Mouse (Mus musculus): ENCODE measurements around the gene Cntn4. TPM values are rescaled to one million over a fixed set of nuclear protein-coding genes. Genes with fewer than 3 reads are reported as not detected.

Gene Cntn4
- polyA plus RNA-seq, 1 experiment from 2014 or later: 0.09 TPM

DNA sequence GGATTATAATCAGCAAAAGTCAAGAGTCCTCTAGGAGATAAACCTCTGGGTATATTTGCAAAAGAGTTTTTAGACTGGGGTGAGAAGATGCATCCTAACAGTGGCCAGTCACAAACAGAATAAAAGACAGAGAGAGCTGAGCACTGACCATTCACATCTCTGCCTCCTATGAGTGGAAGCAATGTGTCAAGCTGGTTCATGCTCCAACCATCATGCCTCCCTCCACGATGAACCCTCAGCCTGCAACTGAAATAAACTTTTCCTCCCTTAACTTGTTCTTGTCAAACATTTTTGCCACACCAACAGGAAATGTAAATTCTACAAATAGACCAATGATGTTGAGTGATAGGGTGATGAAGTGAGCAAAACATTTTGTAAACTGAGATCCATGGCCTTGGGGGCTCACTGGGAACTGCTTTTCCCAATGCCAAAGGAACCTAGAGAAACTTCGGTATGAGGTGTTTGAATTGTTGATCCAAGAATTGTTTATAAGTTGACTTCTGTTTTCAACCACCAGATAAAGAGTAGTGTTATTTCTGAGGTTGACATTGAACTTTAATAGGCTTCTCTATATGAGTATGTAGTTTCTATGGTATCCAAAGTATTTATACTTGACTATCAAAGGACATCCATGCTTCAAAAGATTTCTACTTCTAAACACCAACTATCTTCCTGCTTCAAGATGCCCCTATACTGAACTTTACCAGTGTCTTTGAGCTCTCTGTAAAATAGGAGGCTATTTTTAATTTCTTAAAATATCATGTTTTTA is 794.6 kb downstream of the Cntn4 start:
- no peak overlapping the region for H3K4me2 ChIP-seq (ENCODE audit: low read depth, low read length)
- H3K4me3 ChIP-seq (ENCODE audit: low read depth, low read length): no peak overlapping the region
- H3K27ac ChIP-seq (ENCODE audit: low read length): no peak overlapping the region
- ATAC-seq (ENCODE audit: low read depth): no peak
- WGBS (ENCODE audit: insufficient replicate concordance): 43% methylated on average over 2 of the region's 2 CpGs
- H3K36me3 ChIP-seq (ENCODE audit: control insufficient read depth, insufficient read depth): no peaks in the 10 kb centered on the region
- no peaks in the 10 kb centered on the region for H3K9me3 ChIP-seq (replicated peaks; ENCODE audit: control insufficient read depth, low read length)
- no peaks in the 10 kb centered on the region for H3K4me1 ChIP-seq (ENCODE audit: control insufficient read depth, low read depth, low read length)
- H3K27me3 ChIP-seq (ENCODE audit: control insufficient read depth, insufficient read depth, low read depth, low read length): no peaks in the 10 kb centered on the region
- H3K9ac ChIP-seq (ENCODE audit: low read depth, low read length): no peak overlapping the region

DNA sequence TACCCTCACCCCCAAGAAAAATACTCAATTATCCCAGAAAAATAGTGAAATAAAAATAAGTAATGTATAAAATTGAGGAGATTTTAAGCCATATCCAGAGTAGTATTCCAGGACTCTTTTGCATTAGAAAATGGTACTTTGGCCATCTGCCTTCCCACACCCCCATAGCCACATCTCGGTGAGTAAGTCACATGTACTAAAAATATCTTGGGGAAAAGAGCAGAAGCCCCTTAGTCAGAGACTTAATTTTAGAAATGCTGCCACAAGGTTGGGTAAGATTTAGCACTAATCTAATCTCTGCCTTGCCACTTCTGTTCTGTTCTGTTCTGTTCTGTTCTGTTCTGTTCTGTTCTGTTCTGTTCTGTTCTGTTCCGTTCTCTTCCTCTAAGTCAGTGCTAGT is 796.4 kb downstream of the Cntn4 start:
- Histone ChIP-seq H3K36me3 (ENCODE audit: control insufficient read depth, insufficient read depth) (no peaks in the 10 kb centered on the region), H3K27me3 (ENCODE audit: control insufficient read depth, insufficient read depth, low read depth, low read length) (no peaks in the 10 kb centered on the region), H3K4me3 (ENCODE audit: low read depth, low read length) (no peak overlapping the region), H3K9me3 (replicated peaks; ENCODE audit: control insufficient read depth, low read length) (no peaks in the 10 kb centered on the region), H3K4me1 (ENCODE audit: control insufficient read depth, low read depth, low read length) (no peaks in the 10 kb centered on the region), H3K4me2 (ENCODE audit: low read depth, low read length) (no peak overlapping the region), H3K9ac (ENCODE audit: low read depth, low read length) (no peak overlapping the region), H3K27ac (ENCODE audit: low read length) (no peak overlapping the region)
- no peak for ATAC-seq (ENCODE audit: low read depth)
- 63% methylated on average over 2 of the region's 2 CpGs for WGBS (ENCODE audit: insufficient replicate concordance)

DNA sequence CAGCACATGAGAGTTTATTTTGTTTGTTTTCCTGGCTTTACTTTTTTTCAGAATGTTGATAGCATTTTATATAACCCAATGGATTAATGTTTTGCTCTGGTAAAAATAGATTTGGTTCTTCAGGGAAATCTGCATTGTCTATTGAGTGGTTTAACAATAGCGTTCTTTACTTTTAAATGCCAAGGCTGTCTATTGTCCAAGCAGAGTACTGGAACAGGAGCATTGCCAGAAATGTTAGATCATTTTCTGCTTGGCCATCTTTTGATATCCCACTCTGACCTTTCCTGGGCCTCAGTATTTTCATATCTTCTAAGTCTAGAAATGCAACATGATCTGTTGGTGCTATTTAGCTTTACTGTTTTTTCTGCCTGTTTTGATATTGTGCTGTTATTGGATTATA is 804.1 kb downstream of the Cntn4 start:
- H3K9ac ChIP-seq (ENCODE audit: low read depth, low read length): no peak overlapping the region
- no peak for ATAC-seq (ENCODE audit: low read depth)
- no peak overlapping the region for H3K27ac ChIP-seq (ENCODE audit: low read length)
- H3K27me3 ChIP-seq (ENCODE audit: control insufficient read depth, insufficient read depth, low read depth, low read length): no peaks in the 10 kb centered on the region
- H3K36me3 ChIP-seq (ENCODE audit: control insufficient read depth, insufficient read depth): no peaks in the 10 kb centered on the region
- no peak overlapping the region for H3K4me3 ChIP-seq (ENCODE audit: low read depth, low read length)
- H3K4me1 ChIP-seq (ENCODE audit: control insufficient read depth, low read depth, low read length): no peaks in the 10 kb centered on the region
- no peak overlapping the region for H3K4me2 ChIP-seq (ENCODE audit: low read depth, low read length)
- 72% methylated on average over 1 of the region's 1 CpGs for WGBS (ENCODE audit: insufficient replicate concordance)
- H3K9me3 ChIP-seq (replicated peaks; ENCODE audit: control insufficient read depth, low read length): no peaks in the 10 kb centered on the region

DNA sequence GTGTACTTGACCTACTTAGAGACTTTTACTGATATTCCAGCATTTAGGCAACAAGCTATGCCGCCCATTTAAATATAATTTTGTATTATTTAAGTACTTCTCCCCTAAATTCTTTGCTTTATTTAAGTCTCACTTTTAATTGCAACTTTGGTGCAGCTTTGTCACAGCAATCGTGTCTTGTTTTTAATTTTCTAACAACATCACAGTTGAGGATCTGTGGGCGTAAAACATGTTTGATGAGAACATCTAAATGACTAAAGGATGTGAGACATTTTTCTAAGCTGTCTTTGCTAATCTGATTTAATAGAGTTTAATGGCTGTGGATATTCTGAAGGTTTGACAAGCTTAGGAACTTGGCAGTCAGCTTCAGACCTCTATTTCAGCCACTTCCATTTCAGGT is 818.8 kb downstream of the Cntn4 start:
- no peak for ATAC-seq (ENCODE audit: low read depth)
- Histone ChIP-seq H3K36me3 (ENCODE audit: control insufficient read depth, insufficient read depth) (no peaks in the 10 kb centered on the region), H3K4me3 (ENCODE audit: low read depth, low read length) (no peak overlapping the region), H3K4me1 (ENCODE audit: control insufficient read depth, low read depth, low read length) (no peaks in the 10 kb centered on the region), H3K9ac (ENCODE audit: low read depth, low read length) (no peak overlapping the region), H3K27ac (ENCODE audit: low read length) (no peak overlapping the region), H3K27me3 (ENCODE audit: control insufficient read depth, insufficient read depth, low read depth, low read length) (no peaks in the 10 kb centered on the region), H3K9me3 (replicated peaks; ENCODE audit: control insufficient read depth, low read length) (no peaks in the 10 kb centered on the region), H3K4me2 (ENCODE audit: low read depth, low read length) (no peak overlapping the region)
- WGBS (ENCODE audit: insufficient replicate concordance): 60% methylated on average over 3 of the region's 3 CpGs

DNA sequence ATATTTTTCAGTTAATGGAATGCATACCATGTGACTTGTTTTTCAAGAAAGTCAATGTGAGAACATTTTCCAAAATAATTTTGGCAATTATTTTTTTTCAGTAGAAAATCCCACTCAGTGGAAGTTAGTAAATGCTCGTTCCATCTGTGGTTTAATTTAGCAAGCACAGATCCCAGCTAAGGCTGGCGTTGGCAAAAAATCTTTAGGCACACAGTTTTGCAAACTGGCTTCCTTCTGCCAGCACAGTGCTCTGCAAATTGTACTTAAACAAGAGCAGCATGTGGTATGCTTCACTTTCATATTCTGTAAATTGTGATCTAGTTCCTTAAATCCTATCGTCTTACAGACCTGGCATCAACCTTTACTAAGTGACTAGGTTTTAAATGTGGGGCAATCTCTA is 821.7 kb downstream of the Cntn4 start:
- no peaks in the 10 kb centered on the region for H3K27me3 ChIP-seq (ENCODE audit: control insufficient read depth, insufficient read depth, low read depth, low read length)
- H3K27ac ChIP-seq (ENCODE audit: low read length): no peak overlapping the region
- 67% methylated on average over 3 of the region's 3 CpGs for WGBS (ENCODE audit: insufficient replicate concordance)
- no peak overlapping the region for H3K4me3 ChIP-seq (ENCODE audit: low read depth, low read length)
- ATAC-seq (ENCODE audit: low read depth): no peak
- no peaks in the 10 kb centered on the region for H3K4me1 ChIP-seq (ENCODE audit: control insufficient read depth, low read depth, low read length)
- no peaks in the 10 kb centered on the region for H3K36me3 ChIP-seq (ENCODE audit: control insufficient read depth, insufficient read depth)
- no peak overlapping the region for H3K9ac ChIP-seq (ENCODE audit: low read depth, low read length)
- H3K9me3 ChIP-seq (replicated peaks; ENCODE audit: control insufficient read depth, low read length): no peaks in the 10 kb centered on the region
- H3K4me2 ChIP-seq (ENCODE audit: low read depth, low read length): no peak overlapping the region

- Histone ChIP-seq H3K36me3 (ENCODE audit: control insufficient read depth, insufficient read depth) (no peaks in the 10 kb centered on the region), H3K4me3 (ENCODE audit: low read depth, low read length) (no peak overlapping the region), H3K27me3 (ENCODE audit: control insufficient read depth, insufficient read depth, low read depth, low read length) (no peaks in the 10 kb centered on the region), H3K4me1 (ENCODE audit: control insufficient read depth, low read depth, low read length) (no peaks in the 10 kb centered on the region), H3K9me3 (replicated peaks; ENCODE audit: control insufficient read depth, low read length) (no peaks in the 10 kb centered on the region), H3K4me2 (ENCODE audit: low read depth, low read length) (no peak overlapping the region), H3K27ac (ENCODE audit: low read length) (no peak overlapping the region), H3K9ac (ENCODE audit: low read depth, low read length) (no peak overlapping the region)
- no peak for ATAC-seq (ENCODE audit: low read depth)
- WGBS (ENCODE audit: insufficient replicate concordance): 56% methylated on average over 9 of the region's 9 CpGs
These were observed 826.5 kb downstream of the Cntn4 start for GRCm38 (mm10) chr6:106503961-106504360.

- H3K4me1 ChIP-seq (ENCODE audit: control insufficient read depth, low read depth, low read length): no peaks in the 10 kb centered on the region
- no peak overlapping the region for H3K4me2 ChIP-seq (ENCODE audit: low read depth, low read length)
- H3K9ac ChIP-seq (ENCODE audit: low read depth, low read length): no peak overlapping the region
- no peak for ATAC-seq (ENCODE audit: low read depth)
- H3K27me3 ChIP-seq (ENCODE audit: control insufficient read depth, insufficient read depth, low read depth, low read length): no peaks in the 10 kb centered on the region
- no peaks in the 10 kb centered on the region for H3K36me3 ChIP-seq (ENCODE audit: control insufficient read depth, insufficient read depth)
- H3K4me3 ChIP-seq (ENCODE audit: low read depth, low read length): no peak overlapping the region
- no peaks in the 10 kb centered on the region for H3K9me3 ChIP-seq (replicated peaks; ENCODE audit: control insufficient read depth, low read length)
- no peak overlapping the region for H3K27ac ChIP-seq (ENCODE audit: low read length)
- WGBS (ENCODE audit: insufficient replicate concordance): 55% methylated on average over 1 of the region's 1 CpGs
These were observed 842.9 kb downstream of the Cntn4 start for GRCm38 (mm10) chr6:106520367-106520766.

DNA sequence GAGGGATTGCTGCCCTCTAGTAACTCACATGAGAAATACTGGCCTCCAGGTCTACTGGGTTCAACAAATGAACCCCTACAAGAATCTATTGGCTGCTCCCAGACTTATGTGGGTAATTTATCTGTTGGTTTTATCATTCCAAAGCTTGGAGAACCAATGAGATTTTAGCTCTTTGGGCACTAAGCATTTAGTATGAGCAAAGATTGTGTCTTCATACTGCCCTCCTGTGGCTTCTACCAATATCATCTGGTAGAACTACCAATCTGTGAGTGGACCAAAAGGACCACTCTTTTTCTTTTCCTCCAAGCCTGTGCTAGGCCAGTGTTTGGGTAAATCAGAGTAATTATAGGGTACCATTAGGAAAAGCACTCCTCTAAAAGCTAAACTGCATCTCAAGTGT is 866.0 kb downstream of the Cntn4 start:
- no peaks in the 10 kb centered on the region for H3K9me3 ChIP-seq (replicated peaks; ENCODE audit: control insufficient read depth, low read length)
- H3K9ac ChIP-seq (ENCODE audit: low read depth, low read length): no peak overlapping the region
- H3K4me1 ChIP-seq (ENCODE audit: control insufficient read depth, low read depth, low read length): no peaks in the 10 kb centered on the region
- H3K36me3 ChIP-seq (ENCODE audit: control insufficient read depth, insufficient read depth): no peaks in the 10 kb centered on the region
- no peaks in the 10 kb centered on the region for H3K27me3 ChIP-seq (ENCODE audit: control insufficient read depth, insufficient read depth, low read depth, low read length)
- no peak overlapping the region for H3K4me3 ChIP-seq (ENCODE audit: low read depth, low read length)
- no peak overlapping the region for H3K4me2 ChIP-seq (ENCODE audit: low read depth, low read length)
- H3K27ac ChIP-seq (ENCODE audit: low read length): no peak overlapping the region
- no peak for ATAC-seq (ENCODE audit: low read depth)

GRCm38 (mm10) chr6:106561649-106562048 is 884.2 kb downstream of the Cntn4 start:
- H3K27ac ChIP-seq (ENCODE audit: low read length): no peak overlapping the region
- 66% methylated on average over 6 of the region's 6 CpGs for WGBS (ENCODE audit: insufficient replicate concordance)

More at GRCm38 (mm10) chr6:106561649-106562048, 884.2 kb downstream of the Cntn4 start:
- Histone ChIP-seq H3K9me3 (replicated peaks; ENCODE audit: control insufficient read depth, low read length) (no peaks in the 10 kb centered on the region), H3K36me3 (ENCODE audit: control insufficient read depth, insufficient read depth) (no peaks in the 10 kb centered on the region), H3K27me3 (ENCODE audit: control insufficient read depth, insufficient read depth, low read depth, low read length) (no peaks in the 10 kb centered on the region), H3K9ac (ENCODE audit: low read depth, low read length) (no peak overlapping the region), H3K4me1 (ENCODE audit: control insufficient read depth, low read depth, low read length) (no peaks in the 10 kb centered on the region), H3K4me2 (ENCODE audit: low read depth, low read length) (no peak overlapping the region), H3K4me3 (ENCODE audit: low read depth, low read length) (no peak overlapping the region)
- no peak for ATAC-seq (ENCODE audit: low read depth)
